Mouse (Mus musculus) telencephalon, adult 2 months (tissue): Measurements from ENCODE around the gene Tekt5.

Experiments
- DNase-seq: peaks from one replicate; pipeline ENCODE4 v3.0.0-alpha.2; 2011; ENCODE audit warnings: low read depth, low spot score

Gene Tekt5

GRCm38 (mm10) chr16:10394699-10395540 is at the start of gene Tekt5:
Gene Tekt5, minus strand, starts transcription at chr16:10395490.
- DNase-seq, result no peak

GRCm38 (mm10) chr16:10443723-10444122 is 48.4 kb upstream of the Tekt5 start:
- DNase-seq, result no peak

DNA sequence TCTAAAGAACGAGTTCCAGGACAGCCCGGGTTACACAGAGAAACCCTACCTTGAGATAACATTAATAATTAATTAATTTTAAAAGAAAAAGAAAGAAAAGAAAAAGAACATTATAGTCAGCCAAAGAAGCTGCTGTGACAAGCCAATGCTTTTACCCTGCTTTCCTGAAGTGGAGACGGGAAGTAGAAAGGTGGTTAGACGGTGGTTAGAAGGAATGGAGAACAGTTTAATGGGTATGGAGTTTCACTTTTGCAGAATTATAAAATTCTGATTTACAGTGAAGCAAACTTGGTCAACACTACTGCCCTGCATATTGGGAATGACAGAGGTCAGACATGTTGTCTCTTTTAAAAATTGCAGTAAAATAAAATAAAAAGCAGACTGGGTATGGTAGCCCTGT is 46.5 kb upstream of the Tekt5 start:
- no peak for DNase-seq

DNA sequence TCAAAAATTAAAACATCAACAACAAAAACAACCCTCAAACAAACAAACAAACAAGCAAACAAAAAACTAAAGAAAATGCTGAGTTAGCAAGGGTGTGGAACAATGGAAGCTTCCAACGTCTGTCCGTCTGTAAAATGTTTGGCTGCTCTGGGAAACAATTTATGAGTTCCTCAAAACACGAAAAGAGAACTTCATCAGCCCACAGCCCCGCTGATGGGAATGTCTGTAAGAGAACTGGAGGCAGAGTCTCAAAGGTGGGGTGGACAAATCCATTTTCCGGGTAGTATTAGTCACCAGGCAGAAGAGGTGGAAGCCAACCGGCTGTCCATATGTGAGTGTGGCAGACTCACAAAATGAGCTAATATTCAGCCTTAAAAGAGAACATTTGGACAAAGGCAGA is 46.0 kb upstream of the Tekt5 start:
- DNase-seq, result no peak

DNA sequence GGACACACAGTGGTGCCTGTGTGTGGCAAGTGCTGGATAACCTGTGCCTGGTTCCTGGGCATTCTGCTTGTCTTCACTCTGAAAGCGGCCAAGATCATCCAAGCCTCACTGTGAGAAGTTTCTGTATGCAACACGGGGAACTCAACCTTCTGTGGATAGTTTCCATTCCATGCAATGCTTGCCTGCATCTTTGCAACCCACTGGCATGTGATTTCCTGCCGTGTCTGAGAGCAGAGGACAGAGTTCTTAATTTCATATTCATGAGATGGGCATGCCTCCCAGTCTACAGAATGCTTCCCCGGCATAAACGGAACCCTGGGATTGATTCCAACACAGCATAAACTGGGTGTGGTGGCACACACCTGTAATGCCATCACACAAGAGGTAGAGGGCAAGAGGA is 42.8 kb upstream of the Tekt5 start:
- no peak for DNase-seq

- DNase-seq, result no peak
These were observed 40.9 kb upstream of the Tekt5 start for GRCm38 (mm10) chr16:10436166-10436565.

- DNase-seq, result no peak
These were observed 38.1 kb upstream of the Tekt5 start for GRCm38 (mm10) chr16:10433344-10433743.

DNA sequence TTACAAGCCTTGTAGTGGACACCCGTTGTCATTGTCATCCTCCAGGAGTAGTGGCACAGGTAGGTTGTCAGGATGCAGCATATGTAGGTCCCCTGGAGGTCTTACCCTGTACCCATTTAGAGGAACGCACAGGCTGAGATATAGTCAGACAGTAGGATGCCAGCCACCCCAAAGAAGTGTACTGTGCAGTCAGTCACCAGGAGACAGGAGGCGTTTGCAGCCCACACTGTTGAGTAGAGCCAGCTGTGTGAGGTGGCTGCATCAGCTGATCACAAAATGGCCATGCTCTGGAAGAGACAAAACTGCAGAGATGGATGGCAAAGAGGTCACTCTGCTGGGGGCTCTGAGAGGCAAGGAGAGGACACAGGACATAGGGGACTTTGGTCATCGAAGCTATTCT is 37.1 kb upstream of the Tekt5 start:
- DNase-seq, result no peak

DNA sequence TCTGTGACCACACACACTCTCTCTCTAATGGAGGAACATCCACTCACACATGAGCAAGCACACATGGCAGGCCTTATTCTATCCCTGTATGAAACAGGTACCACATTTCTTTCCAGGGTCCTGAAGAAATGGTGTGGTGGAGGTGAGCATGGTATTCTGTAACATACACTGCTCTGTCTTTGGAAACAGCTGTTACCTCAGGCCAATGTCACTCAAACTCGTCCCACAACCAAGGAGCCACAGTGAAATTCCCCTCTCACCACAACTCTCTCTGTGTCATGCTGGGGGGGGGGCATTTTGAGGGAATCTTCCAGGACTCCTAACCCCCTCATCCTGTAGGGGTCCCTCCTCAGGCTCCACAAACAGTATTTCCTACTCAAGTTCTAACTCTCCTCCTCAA is 36.6 kb upstream of the Tekt5 start:
- no peak for DNase-seq

GRCm38 (mm10) chr16:10420447-10421054 is 25.3 kb upstream of the Tekt5 start:
- DNase-seq, result no peak

DNA sequence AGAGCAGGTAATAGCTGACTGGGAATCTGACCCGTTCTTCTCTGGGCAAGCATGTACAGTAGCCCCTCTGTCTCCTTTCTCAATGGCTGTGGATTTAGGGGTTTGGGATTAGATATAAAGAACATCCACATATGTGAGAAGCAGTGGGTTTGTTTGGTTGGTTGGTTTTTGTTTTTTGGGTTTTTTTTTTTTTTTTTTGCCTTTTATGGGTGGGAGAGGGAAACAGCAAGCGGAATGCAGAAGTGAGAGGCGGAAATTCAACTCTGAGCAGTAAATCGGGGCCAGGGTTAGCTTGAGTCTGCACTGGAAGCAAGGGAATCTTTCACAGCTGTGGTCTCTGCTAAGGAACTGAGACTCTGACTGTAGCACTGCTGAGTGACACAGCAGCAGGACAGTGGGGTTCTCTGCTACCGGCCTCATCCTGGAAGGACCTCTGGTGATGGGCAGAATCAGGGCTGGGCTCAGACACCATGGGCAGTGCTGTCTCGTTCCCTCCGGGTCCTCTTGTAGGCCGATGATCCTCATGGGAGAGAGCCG is 22.5 kb upstream of the Tekt5 start:
- DNase-seq, result no peak

DNA sequence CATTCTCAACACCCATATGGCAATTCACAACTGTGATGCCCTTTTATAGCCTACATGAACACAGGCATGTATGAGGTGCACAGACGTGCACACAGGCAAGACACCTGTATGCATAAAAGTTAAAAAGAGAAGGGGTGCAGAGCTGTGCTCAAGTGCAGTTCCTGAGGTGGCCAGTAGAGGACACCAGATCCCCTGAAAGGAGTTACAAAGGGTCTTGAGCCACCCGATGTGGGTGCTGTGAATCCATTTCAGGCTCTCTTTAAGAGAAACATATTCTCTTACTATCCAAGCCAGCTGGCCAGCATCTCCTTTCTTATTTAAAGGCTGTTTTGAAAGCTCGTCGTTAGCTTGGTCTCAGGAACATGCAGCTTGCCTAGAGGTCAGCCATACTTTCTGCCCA is 21.6 kb upstream of the Tekt5 start:
- no peak for DNase-seq

GRCm38 (mm10) chr16:10415976-10416375 is 20.7 kb upstream of the Tekt5 start:
- DNase-seq, result no peak

DNA sequence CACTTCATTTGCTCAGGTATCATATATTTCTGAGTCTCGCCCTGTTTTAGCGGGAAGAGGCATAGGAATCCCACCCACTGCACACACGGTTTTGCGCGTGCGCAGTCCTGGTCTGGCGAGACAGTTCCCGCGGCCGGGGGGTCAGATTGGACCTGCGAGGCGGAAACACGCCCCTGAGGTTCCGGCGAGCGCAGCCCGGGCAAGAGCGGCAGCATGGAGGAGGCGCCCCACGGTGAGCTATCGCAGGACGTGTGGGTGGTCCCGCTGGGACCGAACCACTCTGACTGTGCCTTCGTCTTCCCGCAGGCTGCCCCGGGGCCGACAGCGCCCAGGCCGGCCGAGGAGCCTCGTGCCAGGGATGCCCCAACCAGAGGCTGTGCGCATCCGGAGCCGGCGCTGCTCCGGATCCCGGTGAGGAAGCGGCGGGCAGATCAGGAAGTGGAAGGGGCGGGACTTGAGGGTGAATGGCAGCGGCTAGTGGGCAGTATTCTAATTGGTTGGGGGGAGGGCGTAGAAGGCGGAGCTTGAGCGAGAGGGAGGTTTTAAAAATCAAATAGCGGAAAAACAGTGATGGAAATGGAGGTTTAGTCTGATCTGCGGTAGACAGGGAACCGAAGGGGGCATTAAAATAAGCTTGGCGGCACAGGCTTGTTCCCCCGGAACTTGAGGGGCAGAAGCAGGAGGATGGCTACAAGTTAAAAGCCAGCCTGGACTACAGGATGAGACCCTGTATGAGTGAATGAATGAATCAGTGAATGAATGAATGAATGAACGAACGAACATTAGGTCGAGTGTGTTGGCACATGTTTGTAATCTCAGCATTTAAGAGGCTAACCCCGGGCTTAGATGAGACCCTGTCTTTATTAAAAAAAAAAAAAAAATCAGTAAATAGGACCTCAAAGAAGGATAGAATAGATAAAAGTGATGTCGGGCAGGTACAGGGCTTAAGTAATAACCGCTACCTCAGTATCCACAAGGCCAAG is 16.8 kb upstream of the Tekt5 start, which contains the start of gene Nubp1:
Nubp1 (plus strand) TSS at position 185 of the 983 bp plus-strand sequence.
- peak; percentile 90 for DNase-seq

GRCm38 (mm10) chr16:10399160-10399559 is 3.9 kb upstream of the Tekt5 start:
- DNase-seq, result no peak

DNA sequence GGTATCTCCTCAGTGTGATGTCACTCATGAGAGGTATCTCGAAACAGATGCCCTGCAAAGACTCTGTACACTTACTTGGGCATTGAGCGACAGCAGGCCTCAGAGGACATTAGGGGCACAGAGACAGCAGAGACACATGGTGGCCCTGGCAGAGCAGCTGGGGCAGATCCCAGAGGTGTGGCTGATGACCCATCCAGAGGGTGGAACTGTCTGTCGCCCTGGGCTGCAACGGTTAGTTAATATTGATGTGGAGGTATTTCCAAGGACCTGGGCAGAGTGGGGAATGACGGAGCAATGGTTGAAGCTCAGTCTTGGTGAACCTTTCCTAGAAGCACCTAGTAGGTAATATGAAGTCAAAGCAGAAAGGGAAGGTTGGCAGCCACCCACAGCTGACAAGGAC is 3.5 kb upstream of the Tekt5 start:
- DNase-seq, result no peak

GRCm38 (mm10) chr16:10392587-10392986 is 2.7 kb downstream of the Tekt5 start:
- no peak for DNase-seq

- DNase-seq, result no peak
These were observed 6.5 kb downstream of the Tekt5 start for GRCm38 (mm10) chr16:10388634-10389365.

DNA sequence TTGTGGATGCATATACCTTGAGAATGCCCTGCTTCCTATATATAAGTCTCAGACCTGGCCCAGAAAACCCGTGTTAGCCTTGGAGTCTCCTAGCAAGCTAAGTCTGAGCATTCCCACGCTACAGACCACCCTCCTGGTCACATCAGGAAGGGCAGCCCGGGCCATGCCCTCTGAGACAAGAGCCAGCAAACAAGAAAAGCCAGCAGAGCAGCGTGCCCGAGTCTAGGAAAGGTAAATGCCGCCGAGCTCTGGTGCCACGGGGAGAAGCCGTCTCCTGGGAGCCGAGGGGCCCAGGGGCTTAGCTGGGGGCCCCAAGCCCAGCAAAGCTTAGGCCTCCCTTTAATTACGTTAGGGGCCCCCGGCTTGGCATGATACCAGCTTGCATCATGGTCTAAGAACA is 10.0 kb downstream of the Tekt5 start:
- no peak for DNase-seq

- DNase-seq, result no peak
These were observed 10.7 kb downstream of the Tekt5 start for GRCm38 (mm10) chr16:10384544-10384943.

GRCm38 (mm10) chr16:10384060-10384497 is 11.2 kb downstream of the Tekt5 start:
- no peak for DNase-seq
